Mouse (Mus musculus) macrophage (primary cell): ENCODE measurements around the gene Slc51b. TPM values are rescaled to one million over a fixed set of nuclear protein-coding genes. Genes with fewer than 3 reads are reported as not detected.

ENCODE experiments used
- H3K27ac ChIP-seq: fragments of 350-480 bp; formaldehyde crosslinking; 2 replicates; pipeline ENCODE4 v1.9.0; 2021
- H3K36me3 ChIP-seq: fragments of 350-480 bp; formaldehyde crosslinking; 2 replicates; pipeline ENCODE4 v1.9.0; 2021; ENCODE audit errors: inconsistent target
- H3K4me3 ChIP-seq: fragments of 350-480 bp; formaldehyde crosslinking; 2 replicates; pipeline ENCODE4 v1.9.0; 2021; ENCODE audit errors: inconsistent target
- H3K79me2 ChIP-seq: fragments of 350-480 bp; formaldehyde crosslinking; 2 replicates; pipeline ENCODE4 v1.9.0; 2021; ENCODE audit errors: inconsistent target
- WGBS: methylation state at CpG from one replicate; pipeline ENCODE4 v1.1.7; 2026; ENCODE audit warnings: inconsistent platforms; ENCODE audit not compliant: missing documents; 5-methylcytosine and 5-hydroxymethylcytosine counted together
- polyA plus RNA-seq: library from polyadenylated mRNA; stranded (reverse); fragments of 250-400 nt; gene quantifications from 3 replicates; pipeline ENCODE4 v1.2.4, GENCODE M21; 2018; ENCODE audit warnings: inconsistent platforms

The Slc51b gene
- polyA plus RNA-seq, 1 experiment from 2014 or later = not detected

DNA sequence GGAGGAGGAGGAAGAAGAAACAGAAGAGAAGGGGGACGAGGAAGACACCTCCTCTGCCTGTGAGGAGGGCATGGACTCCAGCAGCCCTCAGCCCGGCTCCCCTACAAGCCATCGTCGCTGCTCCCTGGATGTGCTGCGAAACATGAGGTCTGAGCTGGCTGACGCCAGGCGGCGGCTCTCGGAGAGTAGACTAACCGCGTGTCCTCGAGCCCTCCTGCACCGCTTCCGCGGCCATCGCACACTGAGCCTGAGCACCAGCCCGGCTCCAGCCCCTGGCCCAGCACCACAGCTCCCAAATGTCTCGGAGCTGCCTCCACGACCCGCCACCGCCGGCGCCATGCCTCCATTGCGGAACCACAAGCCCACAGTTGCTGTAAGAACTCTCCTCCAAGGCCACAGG lies 51.0 kb downstream of the Slc51b start:
- WGBS = 90% methylated on average over 24 of the region's 24 CpGs
- Histone ChIP-seq H3K4me3 (no peak overlapping the region), H3K27ac (no peak overlapping the region)

DNA sequence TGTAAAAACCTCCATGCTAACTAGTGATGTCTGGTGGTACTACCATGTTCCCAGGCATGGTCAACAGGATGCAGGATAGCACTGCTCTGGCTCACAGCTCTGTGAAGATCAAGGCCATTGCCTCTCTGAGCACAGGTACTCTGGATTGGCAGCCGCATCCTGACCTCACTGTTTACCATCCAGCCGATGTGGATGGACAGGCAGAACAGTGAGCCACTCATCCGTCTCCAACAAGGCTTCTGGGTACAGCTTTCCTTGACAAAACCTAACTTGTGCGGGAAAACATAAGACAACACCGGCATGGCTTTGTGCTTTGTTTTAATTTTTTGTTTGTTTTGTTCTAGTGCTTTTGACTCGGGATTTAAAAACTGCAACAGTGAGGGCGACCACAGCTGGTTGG lies 57.0 kb downstream of the Slc51b start:
- H3K36me3 ChIP-seq = peaks cover 11% of the 10 kb centered on the region; the same call in 1 of the 2 replicates
- H3K27ac ChIP-seq = no peak overlapping the region
- no peak overlapping the region for H3K4me3 ChIP-seq
- H3K79me2 ChIP-seq = no peaks in the 10 kb centered on the region
- 94% methylated on average over 7 of the region's 7 CpGs for WGBS

More for the DNA sequence above, 51.0 kb downstream of the Slc51b start:
- Histone ChIP-seq H3K79me2 (no peaks in the 10 kb centered on the region), H3K36me3 (no peaks in the 10 kb centered on the region)

DNA sequence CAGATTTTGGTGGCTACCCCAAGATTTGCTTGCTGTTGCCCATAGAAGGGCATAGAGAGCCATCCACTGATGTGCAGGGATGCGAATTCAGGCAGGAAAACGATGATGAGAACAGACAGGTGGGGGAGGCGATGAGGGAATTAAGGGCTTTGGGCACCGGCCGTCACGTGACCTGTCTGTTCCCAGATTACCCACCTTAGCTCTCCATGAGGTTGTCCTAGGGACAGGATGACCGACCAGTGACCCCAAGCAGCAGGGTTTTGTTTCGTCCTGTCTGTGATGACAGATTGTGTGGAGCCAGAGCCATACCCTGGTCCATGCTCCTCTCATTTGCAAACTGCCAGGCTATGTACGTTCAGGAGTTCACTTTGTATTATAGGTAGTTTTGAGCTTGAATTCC lies 59.1 kb downstream of the Slc51b start:
- no peaks in the 10 kb centered on the region for H3K79me2 ChIP-seq
- no peak overlapping the region for H3K27ac ChIP-seq
- WGBS = 96% methylated on average over 9 of the region's 9 CpGs
- H3K36me3 ChIP-seq = peaks cover 30% of the 10 kb centered on the region
- H3K4me3 ChIP-seq = no peak overlapping the region

Other genes starting within 250 kb of the Slc51b start
- gene Parp16, start 227.6 kb downstream of the Slc51b start, polyA plus RNA-seq = 2.0 to 3.2 TPM (median 2.1 TPM) in 3 replicates
- gene Cilp, start 157.8 kb downstream of the Slc51b start, polyA plus RNA-seq = not detected in 3 replicates
- 23.2 to 25.3 TPM (median 25.2 TPM) in 3 replicates for gene Clpx, start 128.7 kb downstream of the Slc51b start, polyA plus RNA-seq
- gene Pdcd7, start 76.9 kb downstream of the Slc51b start, polyA plus RNA-seq = 10.1 to 13.8 TPM (median 10.9 TPM) in 3 replicates
- not detected in 3 replicates for gene Ubap1l, start 61.9 kb downstream of the Slc51b start, polyA plus RNA-seq
- not detected in 3 replicates for gene Kbtbd13, start 31.3 kb downstream of the Slc51b start, polyA plus RNA-seq
- not detected in 3 replicates for gene Rasl12, start 24.4 kb downstream of the Slc51b start, polyA plus RNA-seq
- 7.1 to 8.2 TPM (median 7.4 TPM) in 3 replicates for gene Mtfmt, start 12.8 kb upstream of the Slc51b start, polyA plus RNA-seq
- gene Spg21, start 38.0 kb upstream of the Slc51b start, polyA plus RNA-seq = 71.6 to 105 TPM (median 71.6 TPM) in 3 replicates
- gene Ankdd1a, start 97.2 kb upstream of the Slc51b start, polyA plus RNA-seq = 0.13 TPM in 1 of 3 replicates, not detected in the others
- 195 to 316 TPM (median 234 TPM) in 3 replicates for gene Plekho2, start 157.1 kb upstream of the Slc51b start, polyA plus RNA-seq
- 0.51 to 0.53 TPM in 2 of 3 replicates, not detected in the other for gene Pif1, start 164.2 kb upstream of the Slc51b start, polyA plus RNA-seq
- gene Rbpms2, start 206.7 kb upstream of the Slc51b start, polyA plus RNA-seq = 0.14 to 0.42 TPM (median 0.28 TPM) in 3 replicates
- gene Oaz2, start 245.0 kb upstream of the Slc51b start, polyA plus RNA-seq = 21.6 to 39.7 TPM (median 24.0 TPM) in 3 replicates